Mouse (Mus musculus) heart, postnatal 25 days (tissue): Measurements from ENCODE around the gene Frmd4a. TPM values are rescaled to one million over a fixed set of nuclear protein-coding genes. Genes with fewer than 3 reads are reported as not detected.

Experiments
- DNase-seq: peaks from one replicate; pipeline ENCODE4 v3.0.0; 2022; ENCODE audit warnings: low spot score
- intact Hi-C: fragments of 180-260 bp; cut with DNase I; formaldehyde crosslinking; loops from one replicate; pipeline ENCODE4 v1.15.1; 2025
- total RNA-seq, 2 experiments: library from RNA; stranded (reverse); gene quantifications; 2 replicates each; pipeline ENCODE4 v1.2.3; 2021

Frmd4a gene
- total RNA-seq, 2 experiments from 2014 or later, result 21.6 to 31.3 TPM

DNA sequence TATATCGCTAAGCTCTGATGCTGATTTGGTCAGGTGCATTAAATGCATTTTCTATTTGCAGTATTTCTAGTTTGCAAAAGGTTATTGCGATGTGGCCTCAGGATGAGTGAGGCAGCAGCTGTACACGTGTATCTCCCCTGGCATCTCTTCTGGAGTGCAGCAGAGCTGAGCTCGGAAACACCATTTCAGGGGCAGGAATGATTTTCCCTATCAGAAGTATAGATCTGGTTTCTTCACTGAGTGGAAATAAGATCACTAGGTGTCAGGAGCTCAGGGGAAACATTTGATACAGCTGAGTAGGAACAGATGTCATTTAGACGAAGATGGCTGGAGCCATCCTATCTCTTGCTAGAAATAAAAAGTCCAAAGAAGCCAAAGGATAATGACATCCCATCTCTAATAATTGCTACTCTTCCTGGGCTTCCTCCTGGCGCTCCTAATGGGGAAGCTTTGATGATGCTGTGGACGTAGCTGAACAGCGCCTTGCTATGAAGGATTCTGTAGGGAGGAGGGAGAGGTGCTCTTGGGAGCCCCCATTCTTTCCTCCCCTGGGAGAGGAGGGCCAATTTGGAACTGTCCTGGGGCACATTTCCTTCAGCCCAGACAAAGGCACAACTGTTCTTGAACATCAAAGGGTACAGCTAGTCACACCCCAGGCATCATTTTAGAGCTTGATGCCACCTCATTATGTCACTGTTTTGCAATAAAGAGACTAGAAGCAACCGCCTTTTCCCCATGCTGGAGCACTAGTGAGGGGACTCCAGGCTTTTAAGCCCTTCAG lies 102.4 kb downstream of the Frmd4a start:
- intact Hi-C loops, result no loop called here

DNA sequence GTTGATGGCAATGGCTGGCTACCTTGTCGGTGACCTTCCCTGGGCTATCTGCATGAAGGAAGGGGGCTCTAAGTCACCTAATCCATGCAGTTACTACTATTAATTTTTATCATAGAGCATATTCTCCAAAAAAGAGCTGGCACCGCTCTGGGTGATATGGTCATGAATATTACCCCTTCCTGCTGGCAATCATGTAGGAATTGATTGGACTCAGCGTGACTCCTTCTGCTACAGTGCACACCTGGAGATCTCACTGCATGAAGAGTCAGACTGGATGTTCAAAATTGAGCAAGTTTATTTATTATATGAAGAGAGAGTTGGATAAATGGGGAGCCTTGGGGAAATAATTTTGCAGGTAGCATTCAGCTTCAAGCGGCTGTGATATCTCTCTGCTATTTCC lies 113.7 kb downstream of the Frmd4a start:
- DNase-seq, result no peak
- intact Hi-C loops, result no loop called here

More for the DNA sequence above, 102.4 kb downstream of the Frmd4a start:
- no peak for DNase-seq

DNA sequence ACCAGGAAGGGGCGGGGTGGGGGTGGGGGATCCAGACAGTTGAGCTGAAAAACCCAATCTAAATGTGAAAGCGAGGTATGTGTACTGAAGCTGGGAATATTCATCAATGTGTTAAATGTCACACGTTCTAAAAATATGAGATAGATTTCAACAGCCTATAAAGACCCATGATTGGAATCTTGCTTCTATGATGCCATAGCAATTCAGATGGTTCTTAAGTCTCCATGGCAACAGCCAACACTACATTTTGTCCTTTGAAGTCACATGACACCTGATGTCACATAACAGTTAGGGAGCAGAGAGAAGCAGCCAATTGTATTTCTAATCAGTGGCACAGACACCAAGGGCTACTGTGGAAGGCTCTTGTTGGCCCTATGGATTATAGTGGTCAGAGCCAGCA lies 120.0 kb downstream of the Frmd4a start:
- no peak for DNase-seq
- intact Hi-C loops, result no loop called here

DNA sequence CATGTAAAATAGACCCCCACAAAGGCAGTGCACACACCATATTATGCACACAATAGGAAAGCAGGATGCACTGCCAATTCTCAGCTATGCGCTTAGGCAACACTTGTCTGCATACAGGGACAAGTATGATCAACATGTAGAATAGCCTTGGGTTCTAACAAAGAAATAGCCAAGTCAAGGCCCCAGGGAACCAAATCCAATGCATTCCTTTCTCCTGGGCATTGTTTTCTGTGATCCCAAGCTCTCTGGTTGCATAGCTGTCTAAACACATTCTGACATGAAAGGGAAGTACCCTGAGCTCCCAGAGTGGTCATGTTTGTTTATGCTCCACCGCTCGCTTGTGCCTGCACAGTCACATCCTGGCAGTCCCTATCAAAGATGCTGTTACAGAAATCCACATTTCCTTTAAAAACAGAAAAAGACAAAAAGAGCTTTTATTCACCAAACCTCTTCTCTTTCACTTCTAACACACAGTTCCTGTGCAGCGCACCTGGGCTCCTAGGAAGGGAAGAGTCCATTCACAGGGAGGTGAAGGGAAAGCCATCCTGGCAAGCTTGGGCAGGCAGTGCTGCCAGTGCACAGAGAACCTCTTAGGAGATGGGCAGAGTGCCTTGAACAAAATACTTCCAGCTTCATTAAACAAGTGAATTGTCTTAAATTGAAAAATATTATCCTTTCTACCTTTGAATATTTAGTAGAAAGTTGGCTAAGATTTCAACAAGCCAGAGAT lies 124.9 kb downstream of the Frmd4a start:
- DNase-seq, result no peak
- intact Hi-C loops, result no loop called here

GRCm38 (mm10) chr2:4144424-4144823 lies 126.9 kb downstream of the Frmd4a start:
- DNase-seq, result no peak
- intact Hi-C loops, result no loop called here

DNA sequence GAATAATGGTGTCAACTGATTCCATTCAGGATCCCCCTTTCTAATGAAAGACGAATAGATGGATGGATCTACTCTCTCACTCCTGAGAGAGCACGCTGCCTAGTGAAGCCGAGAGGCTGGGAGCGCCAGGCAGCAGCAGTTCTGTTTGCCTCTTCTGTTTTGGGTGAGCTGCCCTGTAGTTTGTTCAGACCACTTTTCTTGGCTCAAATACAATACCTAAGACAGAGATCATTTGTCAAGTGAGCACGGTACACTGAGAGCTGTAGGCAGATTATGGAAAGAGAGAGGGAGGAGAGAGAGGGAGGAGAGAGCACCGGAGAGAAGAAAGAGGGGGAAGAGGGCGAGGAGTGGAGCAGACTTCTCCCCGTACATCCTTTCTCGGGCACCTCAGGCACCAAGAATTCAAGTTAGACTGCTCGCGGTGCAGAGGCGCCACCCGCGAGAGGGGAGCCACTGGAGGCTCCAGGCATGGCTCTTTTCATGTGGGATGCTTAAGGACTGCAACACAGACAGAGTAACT lies 135.1 kb downstream of the Frmd4a start:
- no peak for DNase-seq
- intact Hi-C loops, result no loop called here

DNA sequence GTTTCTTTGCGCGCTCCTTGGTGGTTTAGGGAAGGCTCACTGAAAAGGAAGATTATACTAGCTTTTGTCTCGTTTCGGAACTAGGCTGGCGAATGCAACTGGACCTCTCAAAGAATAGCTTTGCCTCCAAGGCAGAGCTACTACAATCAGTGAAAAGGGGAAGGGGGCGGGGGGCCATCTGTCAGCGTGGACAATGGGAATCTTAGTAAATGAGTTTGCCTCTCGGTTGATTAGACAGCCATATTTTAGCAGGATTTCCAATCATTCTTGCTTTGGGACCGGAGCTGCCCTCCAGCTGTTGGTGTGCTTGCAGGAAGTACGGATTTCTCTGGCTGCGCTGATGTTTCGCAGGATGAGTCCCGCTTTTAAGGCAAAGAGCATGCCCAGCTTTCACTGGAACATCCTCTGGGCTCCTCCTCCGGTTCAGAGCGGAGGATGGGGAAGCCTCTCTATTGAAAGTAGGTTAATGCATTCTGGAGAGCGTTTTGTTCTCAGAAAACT lies 135.7 kb downstream of the Frmd4a start:
- intact Hi-C loops, result no loop called here
- no peak for DNase-seq

DNA sequence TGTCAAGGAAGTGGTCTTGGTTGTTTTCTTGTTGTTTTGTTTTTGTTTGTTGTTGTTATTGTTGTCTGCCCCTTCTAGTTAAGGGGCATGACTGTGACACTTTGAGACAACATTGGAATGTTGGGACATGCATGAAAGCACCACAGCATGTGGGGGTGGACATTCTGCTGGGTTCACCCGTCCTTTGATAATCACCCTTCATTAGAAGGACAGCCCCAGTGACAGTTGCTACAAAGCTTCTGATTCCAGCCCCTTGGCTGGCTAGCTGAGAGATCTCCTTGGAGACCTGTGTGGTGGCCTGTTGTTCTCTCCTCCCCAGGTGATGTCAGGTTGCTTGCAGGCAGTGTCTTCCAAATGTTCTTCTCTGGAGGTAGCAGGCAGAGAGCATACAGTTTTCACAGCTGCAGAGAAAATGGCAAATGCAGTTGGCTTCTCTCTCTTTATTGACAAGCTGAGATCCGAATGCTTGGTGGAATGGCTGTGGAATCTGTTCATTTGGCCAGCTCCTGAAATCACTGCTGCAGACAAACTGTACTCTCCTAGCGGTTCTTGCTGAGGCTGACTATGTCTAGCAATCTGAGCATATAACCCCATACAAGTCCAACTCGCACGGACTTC lies 136.6 kb downstream of the Frmd4a start:
- DNase-seq, result no peak
- intact Hi-C loops, result no loop called here

GRCm38 (mm10) chr2:4154654-4155047 lies 137.1 kb downstream of the Frmd4a start:
- no peak for DNase-seq
- intact Hi-C loops, result no loop called here

DNA sequence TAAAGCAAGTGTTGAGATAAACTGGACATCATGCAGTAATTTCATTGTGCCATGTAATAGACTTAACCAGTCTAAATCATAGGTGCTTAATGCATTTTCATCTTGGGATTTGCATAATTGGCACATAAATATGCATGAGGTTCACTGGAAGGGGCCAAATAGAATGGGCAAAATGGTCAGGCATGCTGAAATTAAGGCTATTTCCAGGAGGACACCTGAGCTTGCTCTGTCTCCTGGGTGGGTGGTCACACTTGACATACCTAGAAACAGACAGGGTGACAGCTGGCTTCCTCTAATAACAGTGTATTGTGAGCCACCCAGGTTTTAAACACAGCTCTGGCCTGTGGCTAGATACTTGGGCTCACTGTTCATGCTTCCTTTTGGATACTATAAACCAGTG lies 137.9 kb downstream of the Frmd4a start:
- intact Hi-C loops, result no loop called here
- no peak for DNase-seq

DNA sequence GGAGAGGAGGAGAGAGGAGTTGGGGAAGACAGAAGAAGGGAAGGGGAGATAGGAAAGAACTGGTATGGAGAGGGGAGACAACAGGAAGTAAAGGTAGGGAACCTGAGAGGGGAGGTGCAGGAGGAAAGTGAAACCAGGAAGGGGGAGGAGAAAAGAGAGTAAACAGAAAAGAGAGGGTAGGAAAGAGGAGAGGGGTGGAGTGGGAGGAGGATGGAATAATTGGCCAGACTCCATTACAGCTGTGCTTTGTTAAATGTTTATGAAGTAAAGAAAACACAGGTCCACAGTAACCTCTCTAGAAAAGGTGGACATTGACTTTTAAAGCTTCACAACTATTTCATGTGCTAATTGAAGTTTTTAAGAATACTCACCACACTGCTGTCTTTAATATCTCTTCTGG lies 139.0 kb downstream of the Frmd4a start:
- DNase-seq, result no peak
- intact Hi-C loops, result no loop called here

DNA sequence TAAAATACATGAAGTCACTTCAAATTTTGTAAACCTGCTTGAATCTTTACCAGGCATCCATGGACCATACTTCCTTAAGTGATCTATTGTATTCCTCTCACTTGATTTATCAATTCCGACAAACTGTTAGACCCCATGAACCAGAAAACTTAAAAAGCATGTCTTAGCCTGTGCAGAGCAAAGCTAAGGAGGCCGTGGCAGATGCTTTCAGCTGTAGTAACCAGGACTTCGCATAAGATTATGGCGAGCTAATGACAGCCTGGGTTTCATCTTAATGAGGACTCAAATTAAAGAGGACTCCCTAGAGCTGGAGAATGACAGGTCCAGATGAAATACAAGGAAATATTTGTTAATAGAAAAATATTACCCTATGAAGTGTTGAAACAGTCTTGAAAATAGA lies 139.9 kb downstream of the Frmd4a start:
- intact Hi-C loops, result no loop called here
- DNase-seq, result no peak

DNA sequence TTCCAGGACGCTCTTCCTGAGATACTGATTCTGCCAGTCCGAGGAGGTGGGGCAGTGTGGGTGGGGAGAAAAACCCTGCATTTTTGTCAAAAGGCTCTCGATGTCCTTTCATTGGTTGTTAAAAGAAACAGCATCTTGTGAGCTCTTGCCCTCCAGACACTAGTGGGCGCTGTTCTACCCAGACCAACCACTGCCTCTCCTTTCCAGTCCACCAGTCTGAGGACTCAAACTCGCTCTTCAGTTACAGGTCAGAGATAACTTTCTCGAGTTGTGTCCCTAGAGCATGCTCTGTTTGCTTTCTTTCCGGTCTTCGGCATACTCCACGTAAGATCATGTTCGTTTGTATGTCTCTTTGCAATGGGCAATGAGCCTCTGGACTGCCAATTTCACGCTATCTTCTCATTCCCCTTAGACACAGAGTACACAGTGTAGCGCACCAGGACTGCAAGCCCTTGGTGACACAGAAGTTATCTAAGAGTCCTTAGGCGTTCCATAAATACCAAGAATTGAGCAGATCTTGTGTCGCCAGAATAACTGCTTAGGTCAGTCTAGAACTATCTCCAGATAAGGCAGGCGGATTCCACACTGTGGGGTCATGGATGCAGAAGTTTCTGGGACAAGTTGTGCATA lies 142.2 kb downstream of the Frmd4a start:
- intact Hi-C loops, result no loop called here
- DNase-seq, result no peak

DNA sequence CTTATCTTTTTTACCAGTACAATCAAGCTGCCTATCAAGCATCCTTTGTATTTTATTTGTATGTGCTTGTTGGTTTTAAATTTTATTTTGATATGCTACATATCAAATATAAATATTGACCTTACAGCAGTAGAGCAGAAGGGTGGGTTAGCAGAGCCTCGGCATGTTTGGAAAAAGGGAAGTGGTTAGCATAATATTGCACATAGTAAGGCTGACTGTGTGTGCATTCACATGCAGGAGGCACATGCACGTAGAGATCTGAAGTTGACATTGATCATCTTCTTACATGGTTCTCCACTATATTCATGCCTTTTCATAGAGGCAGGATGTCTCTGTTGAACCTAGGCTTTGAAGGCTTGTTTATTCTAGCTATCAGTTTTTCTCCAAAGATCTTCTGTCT lies 148.7 kb downstream of the Frmd4a start:
- no peak for DNase-seq
- intact Hi-C loops, result no loop called here

- DNase-seq, result no peak
Measured at GRCm38 (mm10) chr2:4167131-4167530, 149.6 kb downstream of the Frmd4a start.

DNA sequence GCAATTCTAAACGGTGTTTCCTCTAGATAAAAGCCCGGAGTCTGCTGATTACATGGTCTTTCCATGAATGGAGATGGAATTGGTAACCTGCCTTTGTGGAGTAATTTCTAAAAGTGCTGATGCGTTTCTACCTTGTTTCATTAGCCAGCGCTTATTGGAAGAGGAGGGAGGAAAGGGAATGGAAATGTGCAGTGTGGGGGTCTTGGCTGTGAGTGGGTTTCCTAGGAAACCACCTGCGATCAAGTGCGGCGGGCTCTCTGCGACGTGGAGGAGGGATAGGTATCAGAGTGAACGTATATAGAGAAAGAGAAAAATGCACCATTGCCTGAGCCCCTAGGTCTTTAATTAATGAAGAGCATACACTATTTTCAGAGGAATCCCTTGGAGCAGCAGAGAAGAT lies 152.2 kb downstream of the Frmd4a start:
- no peak for DNase-seq
- intact Hi-C loops, result no loop called here

More at GRCm38 (mm10) chr2:4167131-4167530, 149.6 kb downstream of the Frmd4a start:
- intact Hi-C loops, result no loop called here

- DNase-seq, result no peak
- intact Hi-C loops, result no loop called here
Measured at GRCm38 (mm10) chr2:4170189-4170588, 152.7 kb downstream of the Frmd4a start.

- DNase-seq, result no peak
- intact Hi-C loops, result no loop called here
Measured at GRCm38 (mm10) chr2:4184991-4185390, 167.5 kb downstream of the Frmd4a start.

DNA sequence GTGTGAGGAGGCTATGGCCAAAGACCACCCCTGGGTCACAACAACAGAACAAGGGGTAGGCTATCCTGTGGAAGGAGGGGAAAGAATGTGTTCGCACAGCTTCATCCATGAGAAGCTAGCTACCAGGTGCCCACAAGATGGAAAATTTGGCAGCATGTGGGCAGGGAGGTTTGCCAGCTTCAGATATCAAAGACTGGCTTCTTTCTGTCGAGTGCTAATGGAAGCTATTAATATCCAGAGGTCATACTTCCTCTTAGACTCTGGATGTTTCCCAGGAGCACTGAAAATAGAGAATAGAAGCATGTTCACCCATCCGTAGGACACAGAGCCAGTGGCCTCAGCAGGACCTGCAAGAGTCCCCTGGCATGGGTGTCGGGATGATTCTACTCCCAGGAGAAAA lies 170.0 kb downstream of the Frmd4a start:
- DNase-seq, result peak; percentile 7
- intact Hi-C loops, result no loop called here

DNA sequence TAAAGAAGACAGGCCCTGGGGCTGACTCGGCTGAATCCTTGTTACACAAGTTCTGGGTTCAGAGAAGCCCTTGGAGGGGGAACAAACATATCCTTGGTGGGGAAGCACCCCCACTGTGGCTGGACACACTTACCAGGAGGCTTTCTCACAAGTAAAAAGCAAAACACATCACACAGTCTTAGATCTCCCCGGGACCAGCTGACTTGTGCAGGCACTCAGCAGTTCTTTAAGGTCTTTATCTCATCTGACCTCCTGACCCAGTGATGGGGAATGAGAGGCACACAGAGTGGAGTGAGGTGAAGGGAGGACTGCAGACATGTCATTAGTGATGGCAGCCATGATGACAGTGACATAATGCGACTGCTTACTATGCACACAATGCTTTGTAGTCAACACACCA lies 170.8 kb downstream of the Frmd4a start:
- intact Hi-C loops, result no loop called here
- DNase-seq, result no peak
